Mouse (Mus musculus) limb, embryonic 14.5 days (tissue): Measurements from ENCODE around the gene Tiam1. TPM values are rescaled to one million over a fixed set of nuclear protein-coding genes. Genes with fewer than 3 reads are reported as not detected.

Experiments
- ATAC-seq: fragments of 200-750 bp; cut with Nextera tagmentation; 2 replicates; pipeline ENCODE4 v1.8.0; 2017; ENCODE audit warnings: low read depth, moderate number of reproducible peaks, moderate TSS enrichment; ENCODE audit not compliant: low FRiP score
- DNase-seq: peaks from one replicate; pipeline ENCODE4 v3.0.0-alpha.2; 2015; ENCODE audit warnings: low spot score
- H3K27ac ChIP-seq: fragments of 300-500 bp; sonication (generic); replicated peaks from 2 replicates; pipeline ENCODE4 v1.5.1; 2014; ENCODE audit warnings: low read depth, mild to moderate bottlenecking, low read length, moderate library complexity, mixed read lengths
- H3K27me3 ChIP-seq: fragments of 300-500 bp; sonication (generic); 2 replicates; pipeline ENCODE4 v1.6.1; 2014; ENCODE audit warnings: low read length, mixed read lengths; ENCODE audit not compliant: control insufficient read depth, insufficient read depth
- H3K36me3 ChIP-seq: fragments of 300-500 bp; sonication (generic); 2 replicates; pipeline ENCODE4 v1.6.1; 2014; ENCODE audit warnings: mild to moderate bottlenecking, low read length, moderate library complexity, mixed read lengths; ENCODE audit not compliant: control insufficient read depth, insufficient read depth
- H3K4me1 ChIP-seq: fragments of 300-500 bp; sonication (generic); 2 replicates; pipeline ENCODE4 v1.6.1; 2014; ENCODE audit warnings: antibody characterized with exemption, low read length, mixed read lengths; ENCODE audit not compliant: control insufficient read depth, insufficient read depth
- H3K4me2 ChIP-seq: fragments of 300-500 bp; sonication (generic); replicated peaks from 2 replicates; pipeline ENCODE4 v1.6.1; 2014; ENCODE audit warnings: low read depth, mild to moderate bottlenecking, low read length, moderate library complexity; ENCODE audit not compliant: severe bottlenecking
- H3K4me3 ChIP-seq: fragments of 300-500 bp; sonication (generic); replicated peaks from 2 replicates; pipeline ENCODE4 v1.5.1; 2014; ENCODE audit warnings: low read length
- H3K9ac ChIP-seq: fragments of 300-500 bp; sonication (generic); 2 replicates; pipeline ENCODE4 v1.6.1; 2014; ENCODE audit warnings: mild to moderate bottlenecking, low read depth, low read length, moderate library complexity; ENCODE audit not compliant: severe bottlenecking
- H3K9me3 ChIP-seq: fragments of 300-500 bp; sonication (generic); 2 replicates; pipeline ENCODE4 v1.6.1; 2016; ENCODE audit warnings: low read length; ENCODE audit not compliant: control insufficient read depth
- POLR2A ChIP-seq: fragments of 200-500 bp; IDR thresholded peaks from 2 replicates; pipeline ENCODE4 v1.8.0; 2012; ENCODE audit warnings: inconsistent platforms, mild to moderate bottlenecking, moderate library complexity, borderline replicate concordance; ENCODE audit not compliant: insufficient read depth, insufficient read length; ENCODE audit errors: extremely low read depth
- WGBS: fragments of 180-500 bp; shearing (Covaris S2); extraction: QIAGEN DNeasy Blood & Tissue Kit; methylation state at CpG from one replicate; pipeline ENCODE4 v1.1.7; 2014; 5-methylcytosine and 5-hydroxymethylcytosine counted together
- polyA plus RNA-seq, 2 experiments: library from polyadenylated mRNA; depleted of rRNA in 1 of 2; stranded (reverse) in 1 of 2; unstranded in 1 of 2; fragments of >200 nt; fragmentation: Nextera tagmentation in 1 of 2; extraction: Ambion mirVana in 1 of 2; gene quantifications; 2 replicates each; pipeline versions ENCODE4 v1.2.1 to v1.2.3; 2012 to 2014

Tiam1 gene
- polyA plus RNA-seq, 2 experiments, result 22.4 to 54.9 TPM

DNA sequence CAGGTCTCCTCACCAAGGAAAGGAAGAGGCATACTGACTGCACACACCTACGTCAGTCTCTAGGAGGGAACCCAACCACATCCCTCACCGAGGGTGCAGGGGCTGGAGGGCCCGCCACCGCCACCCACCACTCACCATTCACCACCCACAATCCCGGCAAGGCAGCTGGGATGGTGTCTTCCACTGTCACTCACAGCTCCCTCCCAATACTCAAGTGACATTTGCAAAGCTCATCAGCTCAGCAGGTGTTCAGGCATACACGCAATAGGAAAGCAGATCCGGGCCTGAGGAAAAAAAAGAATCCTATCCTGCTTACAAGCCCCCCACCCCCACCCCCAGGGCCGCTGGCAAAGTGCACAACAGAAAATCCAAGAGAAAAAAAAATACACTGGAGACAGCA lies 74.4 kb downstream of the Tiam1 start:
- H3K27ac ChIP-seq, result no peak overlapping the region
- H3K4me1 ChIP-seq, result peaks cover 14% of the 10 kb centered on the region
- H3K27me3 ChIP-seq, result no peaks in the 10 kb centered on the region
- 63% methylated on average over 8 of the region's 8 CpGs for whole genome bisulfite sequencing
- H3K4me2 ChIP-seq, result no peak overlapping the region
- ATAC-seq, result 0 out of 2 replicates have a peak, but pooled peaks have one; percentile 33
- DNase-seq, result no peak
- H3K36me3 ChIP-seq, result peaks cover 9% of the 10 kb centered on the region; the same call in 1 of the 2 replicates
- no peaks in the 10 kb centered on the region for H3K9me3 ChIP-seq
- H3K4me3 ChIP-seq, result no peak overlapping the region
- no peak for TF ChIP-seq POLR2A
- H3K9ac ChIP-seq, result no peak overlapping the region

- Histone ChIP-seq H3K36me3 (no peaks in the 10 kb centered on the region), H3K9me3 (no peaks in the 10 kb centered on the region), H3K27me3 (no peaks in the 10 kb centered on the region), H3K9ac (no peak overlapping the region), H3K4me1 (no peaks in the 10 kb centered on the region), H3K4me3 (no peak overlapping the region), H3K4me2 (no peak overlapping the region), H3K27ac (no peak overlapping the region)
- no peak for TF ChIP-seq POLR2A
- 86% methylated on average over 14 of the region's 14 CpGs for WGBS
- DNase-seq, result peak; percentile 34
- ATAC-seq, result no peak
Measured at GRCm38 (mm10) chr16:90052905-90053519, 90.6 kb downstream of the Tiam1 start.

DNA sequence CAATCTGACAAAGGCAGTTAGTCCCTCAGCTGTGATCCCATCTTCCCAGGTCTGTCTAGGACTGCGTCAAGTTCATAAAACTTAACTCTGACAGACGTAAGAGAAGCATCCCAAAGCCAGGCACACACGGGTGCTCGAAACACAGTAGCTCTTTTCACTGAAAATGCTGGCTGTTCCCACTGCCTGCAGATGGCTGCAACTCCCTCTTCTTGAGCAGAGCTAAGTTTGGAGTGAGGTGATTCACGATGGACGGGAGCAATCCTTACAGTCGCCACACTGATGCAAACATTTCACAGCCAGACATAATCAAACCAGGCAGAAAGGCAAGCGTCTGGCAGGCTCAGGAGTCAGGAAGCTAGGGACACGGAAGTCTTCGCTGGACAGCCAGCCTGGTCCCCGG lies 91.2 kb downstream of the Tiam1 start:
- Histone ChIP-seq H3K4me2 (no peak overlapping the region), H3K4me3 (no peak overlapping the region), H3K9me3 (no peaks in the 10 kb centered on the region), H3K4me1 (no peaks in the 10 kb centered on the region), H3K36me3 (no peaks in the 10 kb centered on the region), H3K27me3 (no peaks in the 10 kb centered on the region), H3K27ac (no peak overlapping the region), H3K9ac (no peak overlapping the region)
- 73% methylated on average over 11 of the region's 11 CpGs for WGBS
- no peak for TF ChIP-seq POLR2A
- DNase-seq, result no peak
- ATAC-seq, result no peak

DNA sequence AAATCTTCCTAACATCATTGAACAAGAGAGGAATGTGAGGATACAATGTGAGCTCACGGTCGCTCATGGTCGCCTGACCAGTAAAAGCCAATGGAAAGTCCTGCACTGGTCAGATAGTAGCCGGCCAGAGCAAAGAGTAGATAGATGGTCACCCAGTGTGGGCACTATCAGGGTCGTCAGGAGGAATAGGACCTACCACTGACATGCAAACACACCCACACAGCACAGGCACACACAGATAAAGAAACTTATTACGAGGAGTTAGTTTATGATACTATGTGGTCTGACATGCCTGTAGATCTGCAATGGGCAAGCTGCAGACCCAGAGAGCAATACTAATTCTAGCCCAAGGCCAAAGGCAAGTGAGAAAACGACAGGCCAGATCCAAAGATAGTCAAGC lies 92.5 kb downstream of the Tiam1 start:
- Histone ChIP-seq H3K9ac (no peak overlapping the region), H3K4me3 (no peak overlapping the region), H3K4me1 (peaks cover 4% of the 10 kb centered on the region; the same call in 1 of the 2 replicates), H3K27ac (no peak overlapping the region), H3K9me3 (no peaks in the 10 kb centered on the region), H3K4me2 (no peak overlapping the region), H3K36me3 (no peaks in the 10 kb centered on the region), H3K27me3 (no peaks in the 10 kb centered on the region)
- 94% methylated on average over 7 of the region's 7 CpGs for WGBS
- no peak for TF ChIP-seq POLR2A
- DNase-seq, result no peak
- ATAC-seq, result no peak

- no peak for TF ChIP-seq POLR2A
- Histone ChIP-seq H3K27me3 (no peaks in the 10 kb centered on the region), H3K9me3 (no peaks in the 10 kb centered on the region), H3K36me3 (0 out of 2 replicates have a peak, but pooled peaks cover 4% of the 10 kb centered on the region), H3K4me3 (no peak overlapping the region), H3K4me1 (peaks cover 4% of the 10 kb centered on the region; the same call in 1 of the 2 replicates), H3K27ac (no peak overlapping the region), H3K9ac (no peak overlapping the region), H3K4me2 (no peak overlapping the region)
- no peak for DNase-seq
- ATAC-seq, result no peak
- 91% methylated on average over 6 of the region's 6 CpGs for WGBS
Measured at GRCm38 (mm10) chr16:90047841-90048240, 95.7 kb downstream of the Tiam1 start.
